Mouse (Mus musculus) hindbrain, embryonic 11.5 days (tissue): Measurements from ENCODE around the gene 5031439G07Rik. TPM values are rescaled to one million over a fixed set of nuclear protein-coding genes. Genes with fewer than 3 reads are reported as not detected.

ENCODE experiments used
- ATAC-seq: fragments of 200-750 bp; cut with Nextera tagmentation; 2 replicates; pipeline ENCODE4 v1.8.0; 2017; ENCODE audit warnings: mild to moderate bottlenecking, moderate TSS enrichment, moderate library complexity; ENCODE audit not compliant: low FRiP score
- DNase-seq: peaks from one replicate; pipeline ENCODE4 v3.0.0-alpha.2; 2015; ENCODE audit warnings: low spot score
- H3K27ac ChIP-seq: fragments of 300-500 bp; sonication (generic); 2 replicates; pipeline ENCODE4 v1.5.1; 2014; ENCODE audit warnings: mild to moderate bottlenecking, low read depth, low read length
- H3K27me3 ChIP-seq: fragments of 300-500 bp; sonication (generic); 2 replicates; pipeline ENCODE4 v1.6.1; 2014; ENCODE audit warnings: mild to moderate bottlenecking, low read length, moderate library complexity, mixed read lengths; ENCODE audit not compliant: control insufficient read depth, insufficient read depth
- H3K36me3 ChIP-seq: fragments of 300-500 bp; sonication (generic); 2 replicates; pipeline ENCODE4 v1.6.1; 2014; ENCODE audit warnings: mild to moderate bottlenecking, low read length, moderate library complexity, mixed read lengths; ENCODE audit not compliant: control insufficient read depth, insufficient read depth
- H3K4me1 ChIP-seq: fragments of 300-500 bp; sonication (generic); replicated peaks from 2 replicates; pipeline ENCODE4 v1.6.1; 2014; ENCODE audit warnings: low read length, mixed read lengths; ENCODE audit not compliant: control insufficient read depth, insufficient read depth
- H3K4me2 ChIP-seq: fragments of 300-500 bp; sonication (generic); replicated peaks from 2 replicates; pipeline ENCODE4 v1.6.1; 2014; ENCODE audit warnings: mild to moderate bottlenecking, low read depth, low read length
- H3K4me3 ChIP-seq: fragments of 300-500 bp; sonication (generic); 2 replicates; pipeline ENCODE4 v1.5.1; 2014; ENCODE audit warnings: low read depth, low read length
- H3K9ac ChIP-seq: fragments of 300-500 bp; sonication (generic); 2 replicates; pipeline ENCODE4 v1.6.1; 2014; ENCODE audit warnings: low read depth, low read length
- H3K9me3 ChIP-seq: fragments of 300-500 bp; sonication (generic); 2 replicates; pipeline ENCODE4 v1.6.1; 2016; ENCODE audit warnings: low read length; ENCODE audit not compliant: control insufficient read depth
- WGBS: fragments of 180-500 bp; shearing (Covaris S2); extraction: QIAGEN DNeasy Blood & Tissue Kit; methylation state at CpG from one replicate; pipeline ENCODE4 v1.1.7; 2014; 5-methylcytosine and 5-hydroxymethylcytosine counted together
- polyA plus RNA-seq: library from polyadenylated mRNA; unstranded; fragments of >200 nt; fragmentation: Nextera tagmentation; extraction: Ambion mirVana; gene quantifications from 2 replicates; pipeline ENCODE4 v1.2.1, GENCODE M21; 2014

The 5031439G07Rik gene
- polyA plus RNA-seq, 1 experiment from 2014 or later = 12.9 TPM

GRCm38 (mm10) chr15:85026197-85026596, 37.8 kb upstream of the 5031439G07Rik start:
- WGBS = 80% methylated on average over 4 of the region's 4 CpGs
- Histone ChIP-seq H3K36me3 (no peaks in the 10 kb centered on the region), H3K27ac (no peak overlapping the region), H3K4me1 (no peaks in the 10 kb centered on the region), H3K27me3 (no peaks in the 10 kb centered on the region), H3K4me3 (no peak overlapping the region), H3K9ac (no peak overlapping the region), H3K9me3 (no peaks in the 10 kb centered on the region), H3K4me2 (no peak overlapping the region)
- DNase-seq = no peak
- ATAC-seq = no peak

GRCm38 (mm10) chr15:85022211-85022610, 33.9 kb upstream of the 5031439G07Rik start:
- no peaks in the 10 kb centered on the region for H3K9me3 ChIP-seq
- H3K27ac ChIP-seq = no peak overlapping the region
- WGBS = 73% methylated on average over 4 of the region's 4 CpGs
- no peaks in the 10 kb centered on the region; the same call in 1 of the 2 replicates for H3K27me3 ChIP-seq
- ATAC-seq (no peak), DNase-seq (no peak)
- H3K4me3 ChIP-seq = no peak overlapping the region
- no peaks in the 10 kb centered on the region for H3K4me1 ChIP-seq
- H3K36me3 ChIP-seq = no peaks in the 10 kb centered on the region
- no peak overlapping the region for H3K9ac ChIP-seq
- H3K4me2 ChIP-seq = no peak overlapping the region

GRCm38 (mm10) chr15:85016951-85017664, 28.8 kb upstream of the 5031439G07Rik start, which contains the start of gene Upk3a:
Gene Upk3a (plus strand): TSS chr15:85017141.
- H3K4me3 ChIP-seq = no peak within 1 kb of the TSS
- no peaks in the 10 kb centered on the region for H3K36me3 ChIP-seq
- ATAC-seq (no peak), DNase-seq (no peak)
- no peaks in the 10 kb centered on the region for H3K9me3 ChIP-seq
- peak within 1 kb of the TSS; percentile 11; the same call in 1 of the 2 replicates for H3K4me2 ChIP-seq
- no peak within 1 kb of the TSS for H3K27ac ChIP-seq
- no peaks in the 10 kb centered on the region for H3K4me1 ChIP-seq
- H3K9ac ChIP-seq = no peak within 1 kb of the TSS
- 8% methylated on average over 21 of the region's 21 CpGs for WGBS
- H3K27me3 ChIP-seq = no peaks in the 10 kb centered on the region; the same call in 1 of the 2 replicates

- 80% methylated on average over 11 of the region's 11 CpGs for WGBS
Observed at GRCm38 (mm10) chr15:85015771-85016170, 27.4 kb upstream of the 5031439G07Rik start.

GRCm38 (mm10) chr15:85012662-85013054, 24.3 kb upstream of the 5031439G07Rik start:
- H3K27ac ChIP-seq = no peak overlapping the region
- WGBS = 42% methylated on average over 2 of the region's 2 CpGs
- no peak overlapping the region for H3K4me3 ChIP-seq
- H3K27me3 ChIP-seq = no peaks in the 10 kb centered on the region; the same call in 1 of the 2 replicates
- H3K9ac ChIP-seq = no peak overlapping the region
- no peak overlapping the region for H3K4me2 ChIP-seq
- no peaks in the 10 kb centered on the region for H3K9me3 ChIP-seq
- ATAC-seq = no peak
- DNase-seq = no peak
- no peaks in the 10 kb centered on the region for H3K4me1 ChIP-seq
- no peaks in the 10 kb centered on the region for H3K36me3 ChIP-seq

More at GRCm38 (mm10) chr15:85015771-85016170, 27.4 kb upstream of the 5031439G07Rik start:
- no peaks in the 10 kb centered on the region; the same call in 1 of the 2 replicates for H3K27me3 ChIP-seq
- H3K9ac ChIP-seq = no peak overlapping the region
- ATAC-seq (no peak), DNase-seq (no peak)
- H3K4me2 ChIP-seq = no peak overlapping the region
- H3K9me3 ChIP-seq = no peaks in the 10 kb centered on the region
- H3K4me3 ChIP-seq = no peak overlapping the region
- H3K27ac ChIP-seq = no peak overlapping the region
- no peaks in the 10 kb centered on the region for H3K36me3 ChIP-seq
- no peaks in the 10 kb centered on the region for H3K4me1 ChIP-seq

GRCm38 (mm10) chr15:85011895-85012661, 23.7 kb upstream of the 5031439G07Rik start:
- H3K4me1 ChIP-seq = no peaks in the 10 kb centered on the region
- no peak for ATAC-seq
- no peak overlapping the region for H3K4me3 ChIP-seq
- H3K27ac ChIP-seq = no peak overlapping the region
- no peaks in the 10 kb centered on the region for H3K36me3 ChIP-seq
- WGBS = 41% methylated on average over 19 of the region's 19 CpGs
- no peak for DNase-seq
- no peak overlapping the region for H3K4me2 ChIP-seq
- no peaks in the 10 kb centered on the region for H3K9me3 ChIP-seq
- no peaks in the 10 kb centered on the region; the same call in 1 of the 2 replicates for H3K27me3 ChIP-seq
- no peak overlapping the region for H3K9ac ChIP-seq

- Histone ChIP-seq H3K9ac (no peak overlapping the region), H3K27me3 (no peaks in the 10 kb centered on the region), H3K4me3 (no peak overlapping the region), H3K4me2 (no peak overlapping the region), H3K4me1 (no peaks in the 10 kb centered on the region), H3K27ac (no peak overlapping the region), H3K36me3 (no peaks in the 10 kb centered on the region), H3K9me3 (no peaks in the 10 kb centered on the region)
- DNase-seq (no peak), ATAC-seq (no peak)
- 83% methylated on average over 8 of the region's 8 CpGs for WGBS
Observed at GRCm38 (mm10) chr15:85009666-85010065, 21.3 kb upstream of the 5031439G07Rik start.

GRCm38 (mm10) chr15:85000984-85001982, 12.9 kb upstream of the 5031439G07Rik start:
- DNase-seq (peak; percentile 88), ATAC-seq (no peak)
- no peak overlapping the region for H3K27ac ChIP-seq
- WGBS = 20% methylated on average over 29 of the region's 29 CpGs
- no peaks in the 10 kb centered on the region; the same call in 1 of the 2 replicates for H3K27me3 ChIP-seq
- no peaks in the 10 kb centered on the region for H3K9me3 ChIP-seq
- no peak overlapping the region for H3K4me3 ChIP-seq
- H3K4me1 ChIP-seq = no peaks in the 10 kb centered on the region
- no peaks in the 10 kb centered on the region for H3K36me3 ChIP-seq
- H3K9ac ChIP-seq = no peak overlapping the region
- no peak overlapping the region for H3K4me2 ChIP-seq
